Mouse (Mus musculus) CH12F3 (cell line): ENCODE results near the gene Mecom.
"Not testable (repeated sequence)": the region's sequence is repeated elsewhere in the genome, so short reads cannot be mapped to it uniquely, and the experiment has no call there.

Source experiments
- in situ Hi-C: fragments of 300-500 bp; cut with MboI; formaldehyde crosslinking; loops from 2 replicates; pipeline ENCODE4 v1.14.3; 2020; ENCODE audit warnings: low sequenced_read_pairs

Mecom gene

GRCm38 (mm10) chr3:30547908-30548307, at the start of gene Mecom:
TSS of gene Mecom (minus strand) at chr3:30548008.
- in situ Hi-C loops, result no loop called here

GRCm38 (mm10) chr3:30597271-30597670, 49.5 kb upstream of the Mecom start:
- in situ Hi-C loops, result loop anchor here (25.0 kb wide), 1 partner anchor 365 kb away; the partner anchor contains the start of gene Phc3

- in situ Hi-C loops, result loop anchor here (25.0 kb wide), 1 partner anchor 367 kb away; the partner anchor contains the start of gene Phc3
Measured at GRCm38 (mm10) chr3:30595111-30595832, 47.5 kb upstream of the Mecom start.

- in situ Hi-C loops, result loop anchor here (25.0 kb wide), 1 partner anchor 368 kb away; the partner anchor contains the start of gene Phc3
Measured at GRCm38 (mm10) chr3:30593719-30594485, 46.1 kb upstream of the Mecom start.

GRCm38 (mm10) chr3:30592418-30592853, 44.6 kb upstream of the Mecom start:
- in situ Hi-C loops, result loop anchor here (25.0 kb wide), 1 partner anchor 370 kb away; the partner anchor contains the start of gene Phc3

GRCm38 (mm10) chr3:30588865-30589264, 41.1 kb upstream of the Mecom start:
- in situ Hi-C loops, result loop anchor here (25.0 kb wide), 1 partner anchor 373 kb away; the partner anchor contains the start of gene Phc3

- in situ Hi-C loops, result no loop called here
Measured at GRCm38 (mm10) chr3:30573549-30573948, 25.7 kb upstream of the Mecom start.

- in situ Hi-C loops, result not testable (repeated sequence)
Measured at GRCm38 (mm10) chr3:30566333-30566732, 18.5 kb upstream of the Mecom start.

- in situ Hi-C loops, result no loop called here
Measured at GRCm38 (mm10) chr3:30560677-30561314, 13.0 kb upstream of the Mecom start.

GRCm38 (mm10) chr3:30553741-30554140, 5.9 kb upstream of the Mecom start:
- in situ Hi-C loops, result no loop called here

- in situ Hi-C loops, result no loop called here
Measured at GRCm38 (mm10) chr3:30550218-30550617, 2.4 kb upstream of the Mecom start.

GRCm38 (mm10) chr3:30548928-30549327, 1.1 kb upstream of the Mecom start:
- in situ Hi-C loops, result no loop called here

GRCm38 (mm10) chr3:30546831-30547369, 908 bp downstream of the Mecom start:
- in situ Hi-C loops, result no loop called here

- in situ Hi-C loops, result no loop called here
Measured at GRCm38 (mm10) chr3:30546366-30546765, 1.4 kb downstream of the Mecom start.

- in situ Hi-C loops, result no loop called here
Measured at GRCm38 (mm10) chr3:30545246-30545645, 2.6 kb downstream of the Mecom start.

GRCm38 (mm10) chr3:30544305-30544704, 3.5 kb downstream of the Mecom start:
- in situ Hi-C loops, result no loop called here

GRCm38 (mm10) chr3:30535821-30536220, 12.0 kb downstream of the Mecom start:
- in situ Hi-C loops, result no loop called here

- in situ Hi-C loops, result not testable (repeated sequence)
Measured at GRCm38 (mm10) chr3:30520751-30521150, 27.1 kb downstream of the Mecom start.

GRCm38 (mm10) chr3:30519425-30519824, 28.4 kb downstream of the Mecom start:
- in situ Hi-C loops, result no loop called here

GRCm38 (mm10) chr3:30515795-30516170, 32.0 kb downstream of the Mecom start:
- in situ Hi-C loops, result no loop called here
